Mouse (Mus musculus) adrenal gland, postnatal 14 days (tissue): ENCODE data around the gene Tfap2e. TPM values are rescaled to one million over a fixed set of nuclear protein-coding genes. Genes with fewer than 3 reads are reported as not detected.
A peak's percentile ranks its signal among the peaks of the same experiment; 100 is the strongest.

ENCODE experiments used
- DNase-seq: peaks from one replicate; pipeline ENCODE4 v3.0.0; 2021; ENCODE audit warnings: mixed read lengths
- total RNA-seq: library from RNA; stranded (reverse); gene quantifications from 2 replicates; pipeline ENCODE4 v1.2.3, GENCODE M21; 2021

The Tfap2e gene
- total RNA-seq, 1 experiment from 2014 or later = not detected

GRCm38 (mm10) chr4:126696908-126697307 lies 39.1 kb downstream of the Tfap2e start:
- DNase-seq = no peak

- no peak for DNase-seq
These were observed 43.0 kb downstream of the Tfap2e start for GRCm38 (mm10) chr4:126693021-126693420.

GRCm38 (mm10) chr4:126689457-126689856 lies 46.6 kb downstream of the Tfap2e start:
- DNase-seq = no peak

- no peak for DNase-seq
These were observed 53.0 kb downstream of the Tfap2e start for GRCm38 (mm10) chr4:126683084-126683483.

- no peak for DNase-seq
These were observed 53.7 kb downstream of the Tfap2e start for GRCm38 (mm10) chr4:126682298-126682697.

- peak; percentile 99 for DNase-seq
These were observed 58.7 kb downstream of the Tfap2e start, which contains the start of gene Psmb2 for GRCm38 (mm10) chr4:126677054-126678003. TSS of gene Psmb2 (plus strand) at chr4:126677630.

GRCm38 (mm10) chr4:126667075-126667474 lies 69.0 kb downstream of the Tfap2e start:
- no peak for DNase-seq

Other genes with a start within 250 kb of the Tfap2e start
- 4.3 and 5.9 TPM in 2 replicates for gene Ago4, start 202.8 kb downstream of the Tfap2e start, total RNA-seq
- gene Clspn, start 179.3 kb downstream of the Tfap2e start, total RNA-seq = 10.2 and 11.3 TPM in 2 replicates
- 8.8 and 11.7 TPM in 2 replicates for gene 5730409E04Rik, start 126.4 kb downstream of the Tfap2e start, total RNA-seq
- gene Psmb2, start 58.6 kb downstream of the Tfap2e start, total RNA-seq = 184 and 190 TPM in 2 replicates
- gene Ncdn, start 17.2 kb upstream of the Tfap2e start, total RNA-seq = 23.8 and 30.8 TPM in 2 replicates
- gene AU040320, start 17.3 kb upstream of the Tfap2e start, total RNA-seq = 28.9 and 32.4 TPM in 2 replicates
- 37.1 and 40.0 TPM in 2 replicates for gene Zmym4, start 231.9 kb upstream of the Tfap2e start, total RNA-seq